Mouse (Mus musculus) thymus, postnatal 14 days (tissue): ENCODE results near the gene Pde8a.

Experiments
- DNase-seq: peaks from one replicate; pipeline ENCODE4 v3.0.0; 2021

Gene Pde8a

DNA sequence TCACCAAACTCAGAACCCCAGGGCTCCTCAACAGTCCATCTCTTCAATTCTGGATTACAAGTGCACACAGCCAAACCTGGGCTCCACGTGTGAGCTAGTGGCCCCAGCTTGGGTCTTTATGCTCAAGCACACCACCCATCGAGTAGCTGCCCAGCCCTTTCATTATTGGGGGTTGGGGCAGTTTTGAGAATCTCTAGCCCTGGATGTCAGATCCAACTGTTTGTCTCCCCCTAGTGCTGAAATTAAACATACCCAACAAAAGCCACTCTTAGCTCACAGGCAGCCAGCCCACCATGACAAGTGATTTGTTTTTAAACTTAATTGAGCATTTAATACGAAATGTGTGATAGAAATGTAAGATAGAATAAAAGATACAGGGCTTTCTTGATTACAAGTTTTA lies 128.2 kb downstream of the Pde8a start:
- DNase-seq = no peak

DNA sequence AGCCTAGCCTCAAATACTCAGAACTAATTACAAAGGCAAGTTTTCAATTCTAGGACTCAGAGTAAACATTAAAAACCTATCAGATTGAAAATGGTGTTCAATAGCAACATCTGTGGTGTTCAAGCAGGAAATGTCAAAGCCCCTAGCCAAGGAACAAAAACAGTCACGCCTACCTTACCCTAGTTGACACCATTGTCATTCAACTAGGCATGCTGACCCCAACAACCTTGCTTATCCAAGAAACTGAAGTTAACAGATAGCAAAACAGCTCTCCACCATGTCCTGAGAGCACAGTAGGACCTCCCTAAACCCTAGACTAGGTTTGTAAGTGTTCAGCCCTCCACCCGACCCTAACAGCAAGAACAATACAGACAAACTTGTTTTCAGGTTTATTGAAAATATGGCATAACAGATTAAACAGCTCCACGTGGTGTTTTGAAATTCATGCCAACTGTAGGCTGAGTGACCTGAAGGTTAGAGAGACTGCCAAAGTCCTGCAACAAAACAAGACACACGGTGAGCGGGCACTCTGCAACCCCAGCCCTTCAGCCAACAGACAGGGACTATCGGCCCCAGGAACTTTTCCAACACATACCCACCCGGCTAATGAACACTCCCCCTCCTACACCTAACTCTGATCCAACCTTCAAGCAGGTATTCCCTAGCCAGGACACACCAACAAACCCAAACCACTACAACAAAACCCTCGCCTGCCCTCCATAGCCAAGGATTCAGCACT lies 129.1 kb downstream of the Pde8a start:
- no peak for DNase-seq

DNA sequence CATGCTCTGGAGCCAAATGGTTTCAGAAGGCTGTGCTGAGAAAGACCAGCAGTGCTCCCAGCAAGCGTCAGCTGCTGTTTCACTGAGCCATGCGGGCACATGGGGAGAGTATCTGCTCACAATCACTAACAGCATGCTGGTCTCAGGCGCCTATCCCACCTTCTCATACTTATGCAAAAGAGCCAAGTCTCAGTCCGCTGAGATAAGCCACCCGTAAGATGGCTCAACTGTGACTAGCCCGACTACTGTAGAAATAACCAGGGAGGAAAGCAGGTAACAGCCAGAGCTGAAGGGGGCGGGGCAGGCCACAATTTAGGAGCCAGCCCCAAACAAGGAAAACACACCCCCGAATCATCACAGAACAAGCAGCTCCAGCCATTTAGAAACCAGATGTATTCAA lies 129.9 kb downstream of the Pde8a start:
- no peak for DNase-seq

DNA sequence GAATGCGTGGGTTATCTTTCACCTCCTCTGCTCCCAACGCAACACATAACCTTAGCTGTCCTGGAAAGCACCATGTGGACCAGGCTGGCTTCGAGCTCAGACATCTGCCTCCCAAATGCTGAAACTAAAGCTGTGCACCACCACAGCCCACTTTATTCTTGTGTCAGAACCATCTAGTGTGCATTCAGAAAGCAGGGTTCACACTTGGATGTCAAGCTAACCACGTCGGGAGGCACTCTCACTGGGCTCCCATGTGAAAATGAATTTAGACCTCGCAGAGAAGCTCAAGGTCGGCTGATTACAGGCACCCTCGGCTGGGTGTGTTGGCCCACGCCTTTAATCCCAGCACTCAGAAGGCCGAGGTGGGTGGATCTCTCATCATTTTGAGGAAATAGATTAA lies 130.4 kb downstream of the Pde8a start:
- no peak for DNase-seq

DNA sequence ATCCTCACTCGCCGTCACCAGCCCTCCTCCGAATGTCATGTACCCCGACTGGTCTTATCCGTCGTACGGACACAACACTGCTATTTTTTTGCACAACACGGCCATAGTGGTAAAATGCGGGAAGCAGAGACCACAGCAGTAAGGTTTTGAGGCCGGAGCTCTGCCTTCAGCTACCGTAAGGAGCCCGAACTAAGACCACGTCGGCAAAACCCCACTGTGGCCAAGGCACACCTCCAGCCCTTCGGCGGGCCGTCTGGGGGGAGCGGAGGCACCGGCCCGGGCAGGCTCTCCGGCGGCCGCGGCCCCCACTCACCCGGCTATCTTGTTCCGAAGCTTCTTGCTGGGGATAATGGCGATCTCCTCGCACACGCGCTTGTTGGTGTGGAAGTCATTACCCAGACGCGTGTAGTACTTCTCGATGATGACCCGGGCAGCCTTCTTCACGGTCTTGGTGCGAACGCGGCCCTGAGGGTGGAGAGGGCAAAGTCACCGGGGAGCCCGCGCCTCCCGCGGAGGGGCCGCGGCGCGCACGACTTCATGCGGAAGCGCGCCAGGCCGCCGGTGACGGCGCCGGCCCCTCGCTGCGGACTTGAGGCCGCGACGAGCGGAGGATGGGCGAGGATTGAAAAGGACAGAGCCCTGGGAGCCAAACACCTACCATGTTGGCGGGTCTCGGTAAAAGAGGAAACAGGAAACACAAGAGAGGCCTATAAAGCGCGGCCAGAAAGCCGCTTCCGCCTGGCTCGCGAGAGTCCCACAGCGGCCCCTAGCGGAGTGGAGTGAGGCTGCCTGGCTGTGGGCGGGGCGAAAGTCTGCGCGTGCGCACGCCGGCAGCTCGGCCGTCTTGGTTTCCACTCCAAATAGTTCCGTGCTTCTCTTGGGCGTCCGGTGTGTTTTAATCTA lies 131.4 kb downstream of the Pde8a start, which contains the start of gene Rps17:
Gene Rps17 (minus strand): TSS at position 711 of the 903 bp plus-strand sequence.
- DNase-seq = peak; percentile 97

DNA sequence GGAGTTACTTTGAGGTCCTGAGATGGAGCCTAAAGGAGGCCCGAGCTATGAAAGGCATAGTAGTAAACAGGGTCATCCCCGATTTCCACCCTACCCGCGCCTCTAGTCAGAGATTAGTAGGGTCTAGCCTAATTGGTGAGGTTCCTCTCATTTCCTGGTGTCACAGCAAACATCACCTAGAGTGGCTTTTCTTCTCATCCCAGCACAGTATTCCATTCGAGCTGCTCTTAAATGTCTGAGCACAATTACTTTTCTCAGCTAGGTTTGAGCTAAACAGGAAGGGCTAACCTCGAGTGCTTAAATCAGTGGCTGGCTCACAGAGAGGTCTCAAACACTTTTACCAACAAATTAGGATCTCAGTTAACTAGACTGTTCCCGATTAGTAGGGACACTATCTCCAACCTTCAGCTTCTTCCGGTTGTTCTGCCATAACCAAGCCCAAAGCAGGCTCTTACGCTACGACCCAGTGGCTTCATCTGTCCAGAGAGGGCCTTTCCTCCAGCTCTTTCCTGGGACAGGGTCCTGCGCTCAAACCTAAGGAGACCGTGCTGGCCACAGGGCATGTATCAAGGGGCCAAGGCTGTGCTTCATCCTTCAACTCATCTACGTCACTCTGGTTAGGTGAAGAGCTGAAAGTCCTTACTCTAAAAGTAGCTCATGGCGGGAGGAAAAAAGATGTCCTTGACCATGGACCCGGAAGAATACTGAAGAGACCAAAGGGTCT lies 132.2 kb downstream of the Pde8a start:
- DNase-seq = no peak

DNA sequence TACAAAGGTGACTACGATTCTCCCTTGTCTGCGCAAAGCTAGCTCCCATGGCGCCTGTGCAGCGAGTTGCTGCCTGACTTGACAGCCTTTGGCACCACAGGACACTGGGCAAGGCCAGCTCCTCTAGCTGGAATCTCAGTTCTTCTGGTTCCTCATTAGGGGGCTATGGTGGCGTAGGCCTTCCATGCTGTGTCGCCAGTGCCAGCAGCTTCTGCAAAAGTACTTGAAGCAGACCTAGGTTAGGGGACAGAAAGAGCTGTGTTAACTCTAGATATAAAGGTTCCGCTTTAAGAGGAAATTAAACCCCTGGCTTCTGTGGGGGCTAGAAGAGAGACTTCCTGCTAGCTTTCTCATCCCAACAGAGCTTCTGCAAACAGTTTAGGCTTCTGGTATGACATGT lies 134.8 kb downstream of the Pde8a start:
- DNase-seq = no peak

DNA sequence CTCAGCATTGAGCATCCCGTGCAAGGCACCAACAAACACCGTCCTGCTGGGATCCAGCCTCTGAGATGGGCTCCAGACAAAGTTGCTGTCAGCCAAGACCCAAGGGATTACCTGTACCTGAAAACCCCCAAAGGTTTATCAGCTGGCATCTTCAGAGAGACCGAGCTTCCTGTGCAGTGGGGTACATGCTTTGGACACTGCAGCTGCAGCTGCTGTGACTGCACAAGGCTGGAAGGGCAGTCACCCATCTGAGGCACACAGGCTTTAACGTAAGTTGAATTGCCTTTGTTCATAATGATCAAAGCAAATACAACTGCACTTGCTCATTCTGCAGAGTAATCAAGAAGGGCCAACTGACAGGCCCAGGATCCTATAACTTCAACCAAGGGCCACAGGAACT lies 138.4 kb downstream of the Pde8a start:
- peak; percentile 51 for DNase-seq

DNA sequence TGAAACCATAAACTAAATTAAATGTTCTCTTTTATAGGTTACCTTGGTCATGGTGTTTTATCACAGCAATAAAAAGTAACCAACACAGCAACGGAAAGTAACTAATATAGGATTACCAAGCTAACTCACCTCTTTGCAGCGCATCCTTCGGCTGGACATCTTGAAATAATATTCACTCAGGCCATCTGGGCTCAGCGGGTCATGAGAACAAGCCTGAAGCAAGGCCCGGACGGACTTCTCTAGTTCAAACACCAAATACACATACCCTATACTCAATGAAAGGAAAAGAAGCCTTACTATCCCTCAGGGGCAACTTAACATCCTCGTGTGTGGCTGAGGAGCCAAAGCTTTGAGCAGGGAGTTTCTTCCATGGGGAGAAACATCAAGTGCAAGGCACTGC lies 142.3 kb downstream of the Pde8a start:
- no peak for DNase-seq

DNA sequence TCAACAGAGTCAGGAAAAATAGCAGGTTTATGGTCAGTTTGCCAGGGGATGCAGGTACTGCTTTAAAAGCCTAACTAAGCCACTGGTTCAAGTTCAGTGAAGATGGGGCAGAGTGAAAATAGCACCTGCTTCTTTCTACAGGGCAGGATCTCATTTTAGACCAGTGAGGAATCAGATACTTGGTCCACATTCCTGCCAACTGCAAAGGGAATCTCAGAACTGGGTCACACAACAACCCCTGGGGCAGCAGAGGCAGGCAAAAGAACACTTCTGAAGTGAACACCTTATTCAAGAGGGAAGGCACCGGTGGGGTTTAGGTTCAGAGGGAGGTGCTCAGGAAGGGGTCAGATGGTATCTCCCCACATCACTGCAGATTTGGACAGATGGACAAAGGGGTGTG lies 143.0 kb downstream of the Pde8a start:
- no peak for DNase-seq

DNA sequence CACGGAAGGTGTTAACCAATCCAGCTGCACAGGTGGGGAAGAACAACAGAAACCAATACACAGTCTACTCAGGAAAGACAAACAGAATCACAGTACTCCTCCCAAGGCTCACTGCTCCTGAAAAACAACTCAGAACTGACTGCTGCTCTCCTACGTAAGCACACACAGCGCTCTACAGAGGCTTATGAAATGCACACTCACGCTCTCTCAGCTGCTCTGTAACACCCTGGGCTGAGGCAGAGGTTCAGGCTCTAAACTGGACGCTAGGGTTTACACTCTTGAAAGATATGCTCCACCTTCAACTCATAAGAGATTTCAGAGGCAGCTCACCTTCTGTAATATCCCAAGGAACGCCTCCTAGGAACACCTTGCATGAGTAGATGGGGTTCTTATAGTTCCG lies 143.6 kb downstream of the Pde8a start:
- DNase-seq = no peak

DNA sequence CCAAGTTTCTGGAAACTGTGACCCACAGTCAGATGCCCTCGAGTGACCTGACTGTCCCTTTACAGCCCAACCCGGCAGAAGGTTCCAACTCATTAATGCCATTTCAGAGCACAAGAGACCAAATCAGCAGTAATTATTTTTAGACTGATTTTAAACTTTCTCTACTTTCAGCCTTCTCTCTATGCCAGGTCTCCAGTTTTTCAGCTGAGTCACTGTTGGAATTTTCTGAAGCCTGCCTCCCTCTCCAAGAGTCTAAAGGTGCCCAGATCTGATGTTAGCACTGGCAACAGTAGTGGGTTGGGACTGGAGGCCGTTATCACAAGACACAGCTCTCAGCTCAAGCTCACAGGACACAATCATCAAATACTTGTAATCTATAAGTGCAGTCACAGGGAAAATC lies 154.6 kb downstream of the Pde8a start:
- no peak for DNase-seq

DNA sequence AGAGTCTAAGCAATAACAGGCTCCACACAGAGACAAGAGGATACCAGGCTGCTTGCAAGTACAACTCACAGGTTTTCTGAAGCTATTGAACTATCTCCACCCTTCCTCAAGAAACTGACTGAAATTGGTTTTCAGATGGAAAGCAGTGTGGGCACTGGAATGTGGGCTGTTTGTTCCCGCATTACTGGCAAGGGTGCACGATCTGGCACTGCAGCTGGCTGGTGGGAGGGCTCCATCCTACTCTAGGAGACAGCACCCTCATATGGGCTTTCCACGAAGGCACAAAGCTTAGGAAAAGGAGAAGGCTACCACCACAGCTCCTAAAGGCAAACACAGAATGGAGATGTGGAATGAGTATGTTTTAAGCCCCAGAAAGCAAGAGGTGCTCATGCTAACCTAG lies 156.3 kb downstream of the Pde8a start:
- no peak for DNase-seq

DNA sequence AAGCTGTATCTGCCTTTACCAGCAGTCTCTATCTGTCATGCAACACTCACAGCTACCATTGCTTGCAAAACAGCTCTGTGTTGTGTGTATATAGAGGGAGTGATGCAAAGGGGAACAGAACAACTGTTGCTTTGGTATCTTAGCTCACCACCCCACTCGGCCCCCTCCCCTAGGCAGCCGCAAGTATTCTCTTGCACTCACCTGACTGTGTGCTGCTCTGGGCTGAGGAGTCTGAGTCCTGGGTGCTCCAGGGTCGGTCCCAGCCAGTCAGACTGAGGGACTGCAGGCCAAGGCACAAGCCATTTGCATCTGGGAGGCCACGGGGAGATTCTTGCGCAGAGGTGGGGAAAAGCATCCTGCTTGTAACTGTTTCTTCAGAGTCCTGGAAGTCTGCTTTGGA lies 158.4 kb downstream of the Pde8a start:
- DNase-seq = no peak

DNA sequence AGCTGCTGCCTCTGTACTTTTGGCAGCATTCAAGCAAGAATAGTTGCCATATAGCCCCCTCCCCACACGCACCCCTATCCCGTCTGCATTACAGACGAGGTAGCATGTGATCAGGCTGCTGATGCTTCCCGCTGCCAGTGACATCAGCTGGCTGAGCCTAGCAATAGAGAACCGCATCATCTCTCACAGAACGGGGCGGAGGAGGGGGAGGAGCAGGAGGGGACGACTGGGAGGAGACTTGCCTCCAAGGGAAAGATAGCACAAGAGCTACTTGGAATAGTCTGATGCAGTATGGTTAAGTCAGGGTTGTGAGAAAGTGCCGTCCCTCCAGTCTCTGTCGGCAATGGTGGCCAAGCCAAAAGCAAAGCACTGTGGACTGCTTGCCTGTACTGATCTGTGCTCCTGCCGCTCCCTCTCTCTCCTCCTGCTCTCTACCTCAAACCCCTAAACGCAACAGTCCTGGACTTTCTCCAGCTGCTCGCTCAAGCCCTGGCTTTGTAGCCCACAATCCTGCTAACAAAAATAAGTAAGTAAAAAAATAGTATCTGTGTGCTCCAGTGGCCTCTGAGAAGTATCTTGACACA lies 159.0 kb downstream of the Pde8a start:
- no peak for DNase-seq

DNA sequence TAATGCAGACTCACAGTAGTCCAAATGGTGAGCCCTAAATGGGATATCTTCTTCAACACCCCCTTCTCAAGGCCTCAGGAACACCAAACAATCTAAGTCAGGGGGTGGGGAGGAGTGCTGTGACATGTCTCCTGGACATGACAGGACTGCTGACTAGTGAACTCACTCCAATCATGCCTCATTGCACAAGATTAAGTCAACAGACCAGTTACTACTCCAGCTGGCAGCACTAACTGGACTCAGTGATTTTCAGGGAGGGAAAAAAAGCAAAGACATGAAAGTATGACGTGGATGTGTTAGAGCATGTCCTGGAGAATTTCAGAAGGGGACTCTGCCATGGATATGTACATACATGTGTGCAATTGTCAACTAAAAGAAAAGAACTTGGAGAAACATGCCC lies 166.0 kb downstream of the Pde8a start:
- DNase-seq = no peak
